Mouse (Mus musculus) CH12.LX (cell line): ENCODE measurements around the gene Krt87.

Experiments used
- EP300 ChIP-seq: IDR thresholded peaks from 2 replicates; pipeline ENCODE4 v1.6.1; 2011; ENCODE audit warnings: low read length, improper control_type of control experiment
- NRF1 ChIP-seq: IDR thresholded peaks from 2 replicates; pipeline ENCODE4 v1.6.1; 2014; ENCODE audit warnings: low read depth, mild to moderate bottlenecking, inconsistent platforms, low read length, improper control_type of control experiment, moderate library complexity

DNA sequence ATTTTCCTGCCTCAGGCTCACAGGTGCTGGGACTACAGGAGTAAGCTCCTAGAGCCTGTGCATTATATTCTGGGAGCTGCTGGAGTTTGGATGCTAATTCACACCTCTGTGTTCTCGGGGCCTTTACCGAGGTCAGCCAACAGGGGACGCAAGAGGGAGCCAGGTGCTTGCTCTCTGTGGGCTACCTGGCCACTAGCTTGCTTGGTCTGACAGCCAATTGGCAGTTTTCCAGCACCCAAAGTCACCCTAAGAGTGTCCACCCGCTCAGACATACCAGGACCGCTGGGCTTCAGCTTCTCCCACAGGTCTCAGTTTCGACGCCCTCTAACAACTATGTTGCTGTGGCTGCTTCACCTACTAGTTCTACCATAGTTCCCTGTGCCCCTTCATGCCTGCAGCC, 43.7 kb downstream of the Krt87 start:
- TF ChIP-seq NRF1 = no peak
- TF ChIP-seq EP300 = no peak
